Mouse (Mus musculus) forebrain, embryonic 14.5 days (tissue): ENCODE results near the gene En2. TPM values are rescaled to one million over a fixed set of nuclear protein-coding genes. Genes with fewer than 3 reads are reported as not detected.

Experiments used
- ATAC-seq: fragments of 200-750 bp; cut with Nextera tagmentation; 2 replicates; pipeline ENCODE4 v1.8.0; 2017; ENCODE audit warnings: mild to moderate bottlenecking, moderate library complexity
- DNase-seq: peaks from one replicate; pipeline ENCODE4 v3.0.0-alpha.2; 2015; ENCODE audit warnings: low spot score
- H3K27ac ChIP-seq: fragments of 300-500 bp; sonication (generic); 2 replicates; pipeline ENCODE4 v1.5.1; 2014; ENCODE audit warnings: low read depth, mild to moderate bottlenecking, control low read depth, low read length, moderate library complexity
- H3K27me3 ChIP-seq: fragments of 300-500 bp; sonication (generic); replicated peaks from 2 replicates; pipeline ENCODE4 v1.6.1; 2014; ENCODE audit warnings: low read length, control low read depth, mixed read lengths; ENCODE audit not compliant: control insufficient read depth, insufficient read depth
- H3K36me3 ChIP-seq: fragments of 300-500 bp; sonication (generic); 2 replicates; pipeline ENCODE4 v1.6.1; 2014; ENCODE audit warnings: low read length, control low read depth; ENCODE audit not compliant: control insufficient read depth, insufficient read depth
- H3K4me1 ChIP-seq: fragments of 300-500 bp; sonication (generic); 2 replicates; pipeline ENCODE4 v1.6.1; 2014; ENCODE audit warnings: antibody characterized with exemption, low read length, control low read depth; ENCODE audit not compliant: control insufficient read depth, insufficient read depth
- H3K4me2 ChIP-seq: fragments of 300-500 bp; sonication (generic); 2 replicates; pipeline ENCODE4 v1.6.1; 2014; ENCODE audit warnings: mild to moderate bottlenecking, control low read depth, low read length
- H3K4me3 ChIP-seq: fragments of 300-500 bp; sonication (generic); 2 replicates; pipeline ENCODE4 v1.5.1; 2014; ENCODE audit warnings: low read depth, low read length, control low read depth
- H3K9ac ChIP-seq: fragments of 300-500 bp; sonication (generic); 2 replicates; pipeline ENCODE4 v1.6.1; 2014; ENCODE audit warnings: mild to moderate bottlenecking, low read length, control low read depth, moderate library complexity
- H3K9me3 ChIP-seq: fragments of 300-500 bp; sonication (generic); replicated peaks from 2 replicates; pipeline ENCODE4 v1.6.1; 2016; ENCODE audit warnings: low read length, control low read depth, mixed read lengths; ENCODE audit not compliant: control insufficient read depth
- WGBS: fragments of 180-500 bp; shearing (Covaris S2); extraction: QIAGEN DNeasy Blood & Tissue Kit; methylation state at CpG from one replicate; pipeline ENCODE4 v1.1.7; 2014; 5-methylcytosine and 5-hydroxymethylcytosine counted together
- polyA plus RNA-seq: library from polyadenylated mRNA; unstranded; fragments of >200 nt; fragmentation: Nextera tagmentation; extraction: Ambion mirVana; gene quantifications from 2 replicates; pipeline ENCODE4 v1.2.1, GENCODE M21; 2014

En2 gene
- polyA plus RNA-seq, 1 experiment from 2014 or later: not detected

GRCm38 (mm10) chr5:28167611-28168252 lies 2.2 kb downstream of the En2 start:
- no peak overlapping the region for H3K4me3 ChIP-seq
- H3K4me2 ChIP-seq: no peak overlapping the region
- ATAC-seq: no peak
- H3K36me3 ChIP-seq: no peaks in the 10 kb centered on the region
- no peak overlapping the region for H3K9ac ChIP-seq
- H3K27me3 ChIP-seq: peaks cover 88% of the 10 kb centered on the region
- H3K9me3 ChIP-seq: no peaks in the 10 kb centered on the region
- DNase-seq: no peak
- no peak overlapping the region for H3K27ac ChIP-seq
- under 1% methylated on average over 29 of the region's 29 CpGs for WGBS
- peaks cover 9% of the 10 kb centered on the region; the same call in 1 of the 2 replicates for H3K4me1 ChIP-seq

- Histone ChIP-seq H3K36me3 (no peaks in the 10 kb centered on the region), H3K9me3 (no peaks in the 10 kb centered on the region), H3K27me3 (peaks cover 89% of the 10 kb centered on the region), H3K27ac (no peak overlapping the region), H3K4me3 (no peak overlapping the region), H3K4me1 (peaks cover 9% of the 10 kb centered on the region; the same call in 1 of the 2 replicates), H3K9ac (no peak overlapping the region), H3K4me2 (no peak overlapping the region)
- ATAC-seq (no peak), DNase-seq (no peak)
- under 1% methylated on average over 36 of the region's 36 CpGs for WGBS
These were observed 3.0 kb downstream of the En2 start for GRCm38 (mm10) chr5:28168253-28169165.

- no peak overlapping the region for H3K4me3 ChIP-seq
- peaks cover 9% of the 10 kb centered on the region; the same call in 1 of the 2 replicates for H3K4me1 ChIP-seq
- DNase-seq (no peak), ATAC-seq (no peak)
- H3K4me2 ChIP-seq: no peak overlapping the region
- H3K9me3 ChIP-seq: no peaks in the 10 kb centered on the region
- H3K27ac ChIP-seq: no peak overlapping the region
- no peaks in the 10 kb centered on the region for H3K36me3 ChIP-seq
- no peak overlapping the region for H3K9ac ChIP-seq
- WGBS: 2% methylated on average over 5 of the region's 5 CpGs
- peaks cover 89% of the 10 kb centered on the region for H3K27me3 ChIP-seq
These were observed 3.8 kb downstream of the En2 start for GRCm38 (mm10) chr5:28169166-28169801.

- Histone ChIP-seq H3K4me2 (no peak overlapping the region), H3K36me3 (no peaks in the 10 kb centered on the region), H3K27me3 (peaks cover 88% of the 10 kb centered on the region), H3K4me3 (no peak overlapping the region), H3K4me1 (peaks cover 9% of the 10 kb centered on the region; the same call in 1 of the 2 replicates), H3K9me3 (no peaks in the 10 kb centered on the region), H3K9ac (no peak overlapping the region), H3K27ac (no peak overlapping the region)
- WGBS: 2% methylated on average over 17 of the region's 17 CpGs
- ATAC-seq (no peak), DNase-seq (no peak)
These were observed 4.6 kb downstream of the En2 start for GRCm38 (mm10) chr5:28170081-28170480.

GRCm38 (mm10) chr5:28170892-28171291 lies 5.4 kb downstream of the En2 start:
- no peak overlapping the region for H3K4me3 ChIP-seq
- H3K9ac ChIP-seq: no peak overlapping the region
- H3K27me3 ChIP-seq: peaks cover 88% of the 10 kb centered on the region
- ATAC-seq: no peak
- under 1% methylated on average over 19 of the region's 19 CpGs for WGBS
- no peaks in the 10 kb centered on the region for H3K9me3 ChIP-seq
- no peaks in the 10 kb centered on the region for H3K36me3 ChIP-seq
- no peak for DNase-seq
- H3K4me1 ChIP-seq: peaks cover 6% of the 10 kb centered on the region; the same call in 1 of the 2 replicates
- no peak overlapping the region for H3K4me2 ChIP-seq
- no peak overlapping the region for H3K27ac ChIP-seq

GRCm38 (mm10) chr5:28171667-28172066 lies 6.2 kb downstream of the En2 start:
- 4% methylated on average over 5 of the region's 5 CpGs for WGBS
- Histone ChIP-seq H3K9me3 (no peaks in the 10 kb centered on the region), H3K4me1 (no peaks in the 10 kb centered on the region), H3K27ac (no peak overlapping the region), H3K36me3 (no peaks in the 10 kb centered on the region), H3K9ac (no peak overlapping the region), H3K4me2 (no peak overlapping the region), H3K4me3 (no peak overlapping the region), H3K27me3 (peaks cover 88% of the 10 kb centered on the region)
- DNase-seq (no peak), ATAC-seq (no peak)

GRCm38 (mm10) chr5:28172261-28172920 lies 6.9 kb downstream of the En2 start:
- 2% methylated on average over 8 of the region's 8 CpGs for WGBS
- peaks cover 90% of the 10 kb centered on the region for H3K27me3 ChIP-seq
- H3K4me3 ChIP-seq: no peak overlapping the region

GRCm38 (mm10) chr5:28172921-28173670 lies 7.6 kb downstream of the En2 start:
- Histone ChIP-seq H3K4me3 (no peak overlapping the region), H3K9ac (no peak overlapping the region), H3K36me3 (no peaks in the 10 kb centered on the region), H3K9me3 (no peaks in the 10 kb centered on the region), H3K27me3 (peaks cover 87% of the 10 kb centered on the region), H3K4me1 (no peaks in the 10 kb centered on the region), H3K4me2 (no peak overlapping the region), H3K27ac (no peak overlapping the region)
- WGBS: 0% methylated on average over 4 of the region's 4 CpGs
- ATAC-seq: no peak
- no peak for DNase-seq

More at GRCm38 (mm10) chr5:28172261-28172920, 6.9 kb downstream of the En2 start:
- Histone ChIP-seq H3K4me1 (no peaks in the 10 kb centered on the region), H3K4me2 (no peak overlapping the region), H3K36me3 (no peaks in the 10 kb centered on the region), H3K9me3 (no peaks in the 10 kb centered on the region), H3K9ac (no peak overlapping the region), H3K27ac (no peak overlapping the region)
- DNase-seq (no peak), ATAC-seq (no peak)
